Mouse (Mus musculus) pancreas, adult 10 weeks (tissue): ENCODE data around the gene Olfr1195. TPM values are rescaled to one million over a fixed set of nuclear protein-coding genes. Genes with fewer than 3 reads are reported as not detected.

Experiments
- polyA plus RNA-seq: library from polyadenylated mRNA; stranded (reverse); fragments of 350-450 nt; fragmentation: Illumina TruSeq; extraction: RNeasy Lipid Tissue Mini Kit (QIAGEN cat#74804); gene quantifications from one replicate; pipeline ENCODE4 v1.2.3, GENCODE M21; 2015; ENCODE audit warnings: low read depth, low replicate concordance; ENCODE audit not compliant: insufficient read depth

The Olfr1195 gene
- polyA plus RNA-seq, result not detected

GRCm38 (mm10) chr2:88689087-88689486, at the start of gene Olfr1195:
Gene Olfr1195 (minus strand): TSS chr2:88689187.

DNA sequence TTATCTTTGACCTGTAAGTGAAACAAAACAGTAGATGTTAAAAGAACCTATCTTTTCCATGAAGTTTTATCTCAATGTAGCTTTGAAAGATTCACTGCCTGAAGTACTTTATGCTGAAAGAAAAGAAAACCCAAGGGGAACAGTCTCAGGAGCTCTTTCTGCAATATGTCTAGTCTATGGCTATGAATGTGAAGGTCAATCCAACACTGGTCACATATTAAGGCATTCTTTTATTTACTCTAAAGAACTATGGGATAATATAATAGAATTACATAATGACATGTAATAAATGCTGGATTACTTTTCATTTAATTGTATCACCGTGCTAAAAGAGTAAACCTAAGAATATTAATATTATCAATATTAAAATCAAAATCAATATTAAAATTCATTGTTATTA, 43.3 kb upstream of the Olfr1195 start, which contains the start of gene Olfr1197:
Gene Olfr1197 (minus strand): TSS at position 101 of the 400 bp plus-strand sequence.

GRCm38 (mm10) chr2:88704497-88704896, 15.5 kb upstream of the Olfr1195 start, which contains the start of gene Olfr1196:
Gene Olfr1196 (minus strand): TSS chr2:88704597.

DNA sequence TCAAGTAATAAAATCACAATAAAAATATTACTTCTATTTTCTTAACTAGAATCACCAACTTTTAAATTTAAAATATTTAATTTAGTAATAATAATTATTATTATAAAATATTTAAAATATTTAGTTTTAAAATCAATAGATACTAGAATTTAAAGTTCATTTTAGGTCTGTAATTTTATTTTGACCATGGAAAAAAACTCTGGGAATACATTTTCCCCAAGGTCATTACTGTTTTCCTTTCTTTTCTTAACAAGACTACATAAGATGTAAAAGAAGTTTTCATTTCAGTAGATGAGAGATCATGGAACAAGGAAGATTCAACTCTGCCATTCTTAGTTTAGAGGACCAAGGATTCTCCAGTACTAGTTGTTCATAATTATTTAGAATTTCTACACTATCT, 13.7 kb downstream of the Olfr1195 start, which contains the start of gene Olfr1193:
Gene Olfr1193 (plus strand): TSS at position 301 of the 400 bp plus-strand sequence.

GRCm38 (mm10) chr2:88648209-88648608, 40.8 kb downstream of the Olfr1195 start, which contains the start of gene Olfr1192-ps1:
Gene Olfr1192-ps1 (plus strand): TSS chr2:88648509.

DNA sequence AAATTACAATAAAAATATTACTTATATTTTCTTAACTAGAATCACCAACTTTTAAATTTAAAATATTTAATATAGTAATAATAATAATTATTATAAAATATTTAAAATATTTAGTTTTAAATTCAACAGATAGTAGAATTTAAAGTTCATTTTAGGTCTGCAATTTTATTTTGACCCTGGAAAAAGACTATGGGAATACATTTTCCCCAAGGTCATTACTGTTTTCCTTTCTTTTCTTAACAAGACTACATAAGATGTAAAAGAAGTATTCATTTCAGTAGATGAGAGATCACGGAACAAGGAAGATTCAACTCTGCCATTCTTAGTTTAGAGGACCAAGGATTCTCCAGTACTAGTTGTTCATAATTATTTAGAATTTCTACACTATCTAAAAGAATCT, 48.7 kb downstream of the Olfr1195 start, which contains the start of gene Olfr1191-ps1:
Gene Olfr1191-ps1 (plus strand): TSS at position 301 of the 400 bp plus-strand sequence.

Other genes with a start within 250 kb of the Olfr1195 start
- gene Gm13757, start 240.1 kb downstream of the Olfr1195 start, polyA plus RNA-seq, result not detected
- gene Olfr1183, start 234.3 kb downstream of the Olfr1195 start, polyA plus RNA-seq, result not detected
- gene Olfr1184, start 205.6 kb downstream of the Olfr1195 start, polyA plus RNA-seq, result not detected
- gene Olfr1185-ps1, start 195.9 kb downstream of the Olfr1195 start, polyA plus RNA-seq, result not detected
- gene Olfr1186, start 170.6 kb downstream of the Olfr1195 start, polyA plus RNA-seq, result not detected
- not detected for gene Olfr1188, start 132.3 kb downstream of the Olfr1195 start, polyA plus RNA-seq
- not detected for gene Olfr1189, start 102.7 kb downstream of the Olfr1195 start, polyA plus RNA-seq
- gene Olfr1191-ps1, start 48.6 kb downstream of the Olfr1195 start, polyA plus RNA-seq, result not detected
- gene Olfr1192-ps1, start 40.7 kb downstream of the Olfr1195 start, polyA plus RNA-seq, result not detected
- not detected for gene Olfr1193, start 13.6 kb downstream of the Olfr1195 start, polyA plus RNA-seq
- gene Olfr1196, start 15.4 kb upstream of the Olfr1195 start, polyA plus RNA-seq, result not detected
- gene Olfr1197, start 43.2 kb upstream of the Olfr1195 start, polyA plus RNA-seq, result not detected
- gene Olfr1198, start 62.2 kb upstream of the Olfr1195 start, polyA plus RNA-seq, result not detected
- not detected for gene Olfr1199, start 71.3 kb upstream of the Olfr1195 start, polyA plus RNA-seq
- gene Olfr1200, start 81.3 kb upstream of the Olfr1195 start, polyA plus RNA-seq, result not detected
- not detected for gene Olfr1201, start 103.8 kb upstream of the Olfr1195 start, polyA plus RNA-seq
- gene Olfr1202, start 125.3 kb upstream of the Olfr1195 start, polyA plus RNA-seq, result not detected
- not detected for gene Olfr1205, start 140.6 kb upstream of the Olfr1195 start, polyA plus RNA-seq
- gene Olfr1204, start 160.1 kb upstream of the Olfr1195 start, polyA plus RNA-seq, result not detected
- gene Olfr1206, start 174.0 kb upstream of the Olfr1195 start, polyA plus RNA-seq, result not detected
- gene Olfr1208, start 213.1 kb upstream of the Olfr1195 start, polyA plus RNA-seq, result not detected
- gene Olfr1209, start 226.0 kb upstream of the Olfr1195 start, polyA plus RNA-seq, result not detected
- not detected for gene Olfr1211, start 248.9 kb upstream of the Olfr1195 start, polyA plus RNA-seq